In the genomic region with DNA sequence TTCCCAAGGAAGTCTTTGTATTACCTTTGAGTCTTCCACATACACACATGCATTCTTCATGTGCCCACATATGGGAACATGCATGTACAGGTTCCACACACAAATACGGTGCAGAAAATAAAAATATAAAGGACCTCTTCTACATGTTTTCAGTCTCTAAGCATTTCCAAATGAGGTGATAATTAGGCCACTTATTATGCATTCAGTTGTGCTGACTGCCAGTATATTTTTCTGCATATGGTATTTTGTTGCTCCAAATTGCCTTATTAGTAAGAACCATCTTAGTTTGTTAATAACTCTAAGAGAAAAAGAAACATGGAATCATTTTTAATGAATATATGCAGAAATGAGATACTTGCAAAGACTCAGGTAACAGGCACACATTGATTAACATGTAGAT, we compare ENCODE assay signal across 16 mouse cellular contexts.
"Had no signal": no experiment of that assay in that cellular context is flagged by ENCODE, and none has a peak within 500 bp of the region (broad histone marks: within the 10 kb centered on the region; RNA-seq: fewer than 3 reads in every experiment).

No protein-coding gene starts in this region.

- H3K9me3 ChIP-seq: lung, embryonic 15.5 days; megakaryocyte, embryonic 14.5 days; midbrain, embryonic 13.5 days; midbrain, embryonic 15.5 days; neural tube, embryonic 12.5 days; stomach, embryonic 15.5 days had no signal

- H3K27me3 ChIP-seq: lung, embryonic 15.5 days; megakaryocyte, embryonic 14.5 days; midbrain, embryonic 13.5 days; midbrain, embryonic 15.5 days; neural tube, embryonic 12.5 days; stomach, embryonic 15.5 days had no signal

- H3K36me3 ChIP-seq: lung, embryonic 15.5 days; midbrain, embryonic 15.5 days; neural tube, embryonic 12.5 days; stomach, embryonic 15.5 days had no signal

- ATAC-seq: lung, postnatal 0 days; midbrain, embryonic 13.5 days; midbrain, embryonic 15.5 days had no signal

- H3K27ac ChIP-seq: lung, embryonic 15.5 days; macrophage; midbrain, embryonic 13.5 days; midbrain, embryonic 15.5 days; neural tube, embryonic 12.5 days; stomach, embryonic 15.5 days; stomach, postnatal 0 days had no signal

- H3K4me1 ChIP-seq: lung, embryonic 15.5 days; midbrain, embryonic 15.5 days; stomach, embryonic 15.5 days had no signal

- H3K9ac ChIP-seq: lung, embryonic 15.5 days; midbrain, embryonic 13.5 days; midbrain, embryonic 15.5 days; neural tube, embryonic 12.5 days; stomach, embryonic 15.5 days had no signal

- H3K4me2 ChIP-seq: lung, embryonic 15.5 days; midbrain, embryonic 11.5 days; midbrain, embryonic 13.5 days; midbrain, embryonic 15.5 days; neural tube, embryonic 12.5 days; stomach, embryonic 15.5 days had no signal

- DNase-seq: lung, adult 2 months; lung, postnatal 14 days; lung, postnatal 36 days; right cerebral cortex, postnatal 14 days; thymus, adult 2 months; thymus, postnatal 25 days had no signal

- H3K4me3 ChIP-seq: lung, embryonic 15.5 days; megakaryocyte, embryonic 14.5 days; midbrain, embryonic 13.5 days; midbrain, embryonic 15.5 days; neural tube, embryonic 12.5 days; stomach, embryonic 15.5 days had no signal
